Mouse (Mus musculus): ENCODE measurements around the gene Rab5if.
"Not testable (repeated sequence)": the region's sequence is repeated elsewhere in the genome, so short reads cannot be mapped to it uniquely, and the experiment has no call there.

Rab5if gene

DNA sequence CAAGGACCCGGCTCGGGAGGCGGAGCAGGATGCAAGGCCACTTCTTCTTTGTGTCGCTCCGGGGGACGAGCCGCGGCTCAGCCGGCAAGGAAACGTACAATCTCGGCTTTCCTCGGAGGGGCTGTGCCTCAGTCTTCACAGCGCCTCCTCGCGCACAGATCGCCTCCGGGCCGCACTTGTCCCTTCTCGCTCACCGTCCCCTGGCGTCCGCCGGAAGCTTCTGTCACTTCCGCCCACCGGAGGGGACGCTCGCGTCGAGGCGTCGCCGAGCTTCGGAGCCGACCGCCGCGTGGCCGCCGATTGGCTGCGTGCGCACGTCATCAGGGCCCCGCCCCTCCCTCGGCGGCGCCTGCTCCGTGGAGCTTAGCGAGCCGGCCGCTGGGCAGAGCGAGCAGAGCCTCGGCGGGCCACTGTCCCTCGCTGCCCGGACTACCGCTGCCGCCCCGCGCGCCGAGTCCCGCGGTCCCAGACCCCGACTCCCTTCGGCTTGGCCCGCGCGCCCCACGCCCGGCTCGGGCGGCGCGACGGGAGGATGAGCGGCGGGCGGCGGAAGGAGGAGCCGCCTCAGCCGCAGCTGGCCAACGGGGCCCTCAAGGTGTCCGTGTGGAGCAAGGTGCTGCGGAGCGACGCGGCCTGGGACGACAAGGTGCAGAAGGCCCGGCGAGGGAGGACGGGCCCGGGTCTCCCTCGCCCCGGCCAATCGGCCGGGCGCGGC lies at the start of gene Rab5if:
Gene Rab5if, plus strand, starts transcription at position 357 of the 715 bp plus-strand sequence.
- DNase-seq (ENCODE audit: low spot score in 2 of 2) = peak; percentile 94 to 98

DNA sequence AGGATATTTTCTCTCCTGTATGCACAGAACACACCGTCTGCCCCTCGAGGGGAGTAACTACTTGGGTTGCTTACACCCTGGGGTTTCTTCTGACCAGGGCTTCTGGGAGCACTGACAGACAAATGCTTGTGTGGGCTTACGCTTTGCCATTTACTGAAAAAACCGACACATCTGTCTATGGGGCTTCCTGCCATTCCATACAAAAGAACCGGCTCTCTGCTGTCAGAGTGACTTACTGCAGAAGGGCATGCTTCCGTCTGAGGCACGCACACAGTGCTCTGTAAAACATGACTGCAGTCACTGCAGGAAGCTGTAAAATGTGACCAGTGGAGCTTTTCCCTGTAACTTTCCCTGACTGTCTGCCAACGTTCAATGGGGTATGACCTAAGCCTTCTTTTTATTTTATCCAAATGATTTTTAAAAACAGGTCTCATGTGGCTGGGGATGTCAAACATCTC lies 48.6 kb upstream of the Rab5if start:
- DNase-seq (ENCODE audit: low spot score in 2 of 2) = no peak

DNA sequence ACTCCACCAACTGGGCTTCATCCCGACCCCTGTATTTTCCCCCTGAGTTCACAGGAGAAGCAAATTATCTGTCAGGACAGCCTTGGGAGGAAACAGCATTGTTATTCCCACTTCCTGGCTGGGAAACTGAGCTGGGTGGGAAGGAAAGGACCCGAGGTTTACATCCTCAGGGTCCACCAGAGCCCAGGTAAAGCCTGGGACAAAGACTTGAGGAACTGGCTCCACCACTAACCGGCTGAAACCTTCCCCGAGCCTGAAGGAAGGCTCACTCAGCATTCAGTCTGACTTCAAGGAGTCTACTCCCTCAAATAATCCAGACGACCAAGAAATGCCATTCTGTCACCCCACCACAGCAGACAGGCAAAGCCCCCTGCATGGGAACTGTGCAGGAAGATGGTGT lies 48.0 kb upstream of the Rab5if start:
- DNase-seq (ENCODE audit: low spot score in 2 of 2) = no peak

DNA sequence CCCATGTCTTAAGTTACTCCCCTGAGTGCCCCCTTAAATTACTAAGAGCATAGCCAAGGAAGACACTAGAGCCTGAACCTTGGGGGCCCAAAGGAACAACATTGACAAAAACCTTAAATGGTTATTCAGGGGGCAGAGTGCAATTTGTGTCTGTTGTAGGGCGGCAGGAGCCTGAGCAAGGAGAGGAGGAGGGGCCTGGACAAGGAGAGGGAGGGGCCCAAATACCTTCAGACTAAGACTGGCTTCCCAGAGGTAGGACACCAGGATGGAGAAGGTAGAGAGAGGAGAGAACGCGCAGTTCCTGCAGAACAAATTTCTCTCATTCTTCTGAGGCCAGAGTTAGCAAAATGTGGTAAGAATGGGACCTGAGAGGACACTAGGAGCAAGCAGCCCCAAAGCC lies 47.5 kb upstream of the Rab5if start:
- no peak for DNase-seq (ENCODE audit: low spot score in 2 of 2)

DNA sequence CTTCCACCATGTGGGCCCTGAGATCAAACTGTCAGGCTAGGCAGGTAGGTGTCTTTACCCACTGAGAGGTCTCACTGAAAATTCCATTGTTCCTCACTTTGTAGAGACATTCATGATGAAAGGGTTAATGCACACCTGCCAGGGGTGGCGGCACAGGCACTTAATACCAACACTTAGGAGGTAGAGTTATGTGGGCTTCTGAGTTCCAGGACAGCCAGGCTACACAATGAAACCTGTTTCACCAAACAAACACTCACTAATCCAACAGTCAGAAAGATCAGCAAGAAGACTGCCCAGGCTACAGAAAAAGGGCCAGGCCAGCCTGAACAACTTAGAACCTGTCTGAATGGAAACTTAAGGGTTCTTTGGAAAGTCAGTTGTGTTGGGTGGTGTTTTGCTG lies 46.8 kb upstream of the Rab5if start:
- no peak for DNase-seq (ENCODE audit: low spot score in 2 of 2)

DNA sequence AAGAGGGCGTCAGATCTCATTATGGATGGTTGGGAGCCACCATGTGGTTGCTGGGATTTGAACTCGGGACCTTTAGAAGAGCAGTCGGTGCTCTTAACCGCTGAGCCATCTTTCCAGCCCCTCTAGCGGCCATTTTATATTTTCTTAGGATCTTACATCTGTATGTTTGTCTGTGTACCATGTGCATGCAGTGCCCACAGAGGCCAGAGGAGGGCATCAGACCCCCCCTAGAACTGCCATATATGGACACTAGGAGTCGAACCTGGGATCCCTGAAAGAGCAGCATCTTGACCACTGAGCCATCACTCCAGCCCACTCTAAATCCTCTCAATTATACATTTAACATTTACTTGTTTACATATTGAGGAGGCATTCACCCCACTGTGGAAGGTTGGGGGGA lies 37.8 kb upstream of the Rab5if start:
- not testable (repeated sequence) for DNase-seq (ENCODE audit: low spot score in 2 of 2)

DNA sequence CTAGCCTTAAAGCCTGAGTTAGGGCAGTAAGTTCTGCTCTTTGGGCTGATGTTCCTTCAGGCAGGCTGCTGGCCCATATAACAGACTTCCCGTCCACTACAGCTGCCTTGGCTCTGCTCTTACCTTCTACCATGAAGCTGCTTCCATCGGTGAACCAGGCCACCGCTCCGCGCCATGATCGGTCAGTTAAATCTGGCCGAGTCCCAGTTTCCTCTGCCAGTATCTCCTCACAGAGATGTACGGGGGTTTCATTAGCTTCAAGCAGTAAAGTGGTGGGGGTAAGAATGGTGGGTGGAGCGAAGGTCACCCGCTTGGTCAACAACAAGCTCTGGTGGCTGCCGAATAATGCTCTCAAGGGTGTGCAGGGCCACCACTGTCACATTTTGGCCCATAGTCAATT lies 28.6 kb upstream of the Rab5if start:
- DNase-seq (ENCODE audit: low spot score in 2 of 2) = no peak

DNA sequence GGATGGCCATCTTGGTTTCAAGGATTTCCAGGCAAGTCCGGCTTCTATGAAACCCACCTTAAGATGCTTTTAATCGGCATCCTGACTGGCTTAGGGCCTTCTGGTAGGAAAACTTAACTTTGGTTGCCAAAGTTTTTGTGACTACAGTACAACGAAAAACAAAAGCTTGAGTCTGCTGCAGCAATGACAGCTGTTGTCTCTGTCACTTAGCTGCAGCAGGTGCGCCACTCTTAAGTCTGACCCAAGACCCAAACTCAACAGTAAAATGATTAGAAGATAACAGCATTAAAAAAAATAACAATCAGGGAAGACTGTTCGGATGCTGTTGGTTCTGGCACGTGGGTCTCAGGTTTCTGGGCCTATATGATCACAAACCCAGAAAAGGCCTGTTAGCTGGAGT lies 24.1 kb upstream of the Rab5if start:
- DNase-seq (ENCODE audit: low spot score in 2 of 2) = no peak

DNA sequence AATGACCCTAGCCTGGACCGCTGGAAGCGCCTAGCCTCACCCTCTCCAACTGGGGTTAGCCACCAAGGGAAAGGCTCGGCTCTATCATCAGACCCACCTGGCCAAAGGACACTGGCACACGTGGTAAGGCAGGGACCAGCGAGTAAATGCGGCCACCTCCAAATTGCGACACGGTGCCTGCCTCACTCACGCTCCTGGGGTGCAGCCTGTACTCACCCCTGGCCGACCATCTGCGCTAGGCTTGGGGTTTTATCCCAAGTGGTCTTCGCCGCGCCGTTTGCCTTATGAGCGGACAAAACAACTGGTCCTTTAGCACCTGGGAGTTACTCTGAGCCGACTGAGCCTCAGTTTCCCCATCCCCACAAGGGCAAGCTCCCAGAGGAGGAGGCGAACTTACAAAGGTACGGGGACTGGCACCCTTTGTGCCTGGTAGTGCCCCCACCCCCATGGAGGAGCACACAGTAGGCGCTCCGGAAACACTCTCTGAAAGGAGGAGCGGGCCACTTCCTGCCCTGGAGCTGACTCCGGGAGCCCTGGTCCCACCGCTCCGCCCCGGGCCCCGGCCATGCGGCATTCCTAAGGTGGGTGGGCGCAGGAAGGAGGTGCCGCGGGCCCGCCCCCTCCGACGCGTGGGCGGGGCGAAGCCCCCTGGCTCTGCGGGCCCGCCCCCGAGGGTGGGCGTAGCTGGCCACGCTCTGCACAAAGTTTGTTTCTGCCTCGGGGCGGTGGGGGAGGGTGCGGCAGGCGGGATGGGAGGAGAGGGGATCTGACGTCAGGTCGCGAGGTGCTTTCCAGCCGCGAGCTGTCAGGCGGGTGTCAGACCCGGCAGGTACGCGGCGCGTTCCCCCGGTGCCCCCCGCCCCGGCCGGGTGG lies 23.4 kb upstream of the Rab5if start, which contains the start of gene Tgif2:
Gene Tgif2, plus strand, starts transcription at position 689 of the 873 bp plus-strand sequence.
- DNase-seq (ENCODE audit: low spot score in 2 of 2) = peak; percentile 45 to 76

DNA sequence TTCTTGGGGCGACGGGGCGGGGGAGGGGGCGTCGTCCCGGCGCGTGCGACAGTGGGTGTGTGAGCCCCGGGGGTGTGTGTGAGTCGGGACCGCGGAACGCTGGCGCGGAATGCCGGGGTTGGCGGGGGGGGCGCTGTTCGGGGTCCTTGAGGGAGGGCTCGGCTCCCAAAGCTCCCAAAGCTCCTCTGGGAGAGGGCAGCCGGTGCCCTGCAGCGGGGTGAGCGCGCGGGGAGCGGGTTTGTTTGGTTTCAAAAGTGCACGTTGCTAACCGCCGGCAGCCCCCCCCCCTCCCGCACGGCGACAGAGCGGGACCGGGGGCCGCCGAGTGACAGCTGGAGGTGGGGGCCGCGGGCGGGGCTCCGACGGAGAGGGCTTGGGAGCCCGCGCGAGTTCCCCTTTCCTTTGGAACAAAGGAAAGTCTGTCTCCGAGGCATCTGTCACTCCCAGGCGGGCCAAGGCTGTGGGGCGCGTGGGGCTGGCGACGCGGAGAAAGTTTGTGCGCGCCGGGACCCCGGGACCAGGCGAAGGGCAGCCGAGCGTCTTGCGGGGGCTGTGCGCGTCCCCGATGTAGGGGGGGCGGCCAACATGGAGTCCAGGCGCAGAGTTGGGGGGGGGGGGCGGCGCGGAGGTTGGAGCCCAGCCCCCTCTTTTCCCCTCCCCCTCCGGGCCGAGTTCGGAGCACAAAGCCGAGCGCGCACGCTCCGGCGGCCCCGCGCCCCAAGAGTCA lies 22.5 kb upstream of the Rab5if start:
- peak; percentile 28 to 47 for DNase-seq (ENCODE audit: low spot score in 2 of 2)

DNA sequence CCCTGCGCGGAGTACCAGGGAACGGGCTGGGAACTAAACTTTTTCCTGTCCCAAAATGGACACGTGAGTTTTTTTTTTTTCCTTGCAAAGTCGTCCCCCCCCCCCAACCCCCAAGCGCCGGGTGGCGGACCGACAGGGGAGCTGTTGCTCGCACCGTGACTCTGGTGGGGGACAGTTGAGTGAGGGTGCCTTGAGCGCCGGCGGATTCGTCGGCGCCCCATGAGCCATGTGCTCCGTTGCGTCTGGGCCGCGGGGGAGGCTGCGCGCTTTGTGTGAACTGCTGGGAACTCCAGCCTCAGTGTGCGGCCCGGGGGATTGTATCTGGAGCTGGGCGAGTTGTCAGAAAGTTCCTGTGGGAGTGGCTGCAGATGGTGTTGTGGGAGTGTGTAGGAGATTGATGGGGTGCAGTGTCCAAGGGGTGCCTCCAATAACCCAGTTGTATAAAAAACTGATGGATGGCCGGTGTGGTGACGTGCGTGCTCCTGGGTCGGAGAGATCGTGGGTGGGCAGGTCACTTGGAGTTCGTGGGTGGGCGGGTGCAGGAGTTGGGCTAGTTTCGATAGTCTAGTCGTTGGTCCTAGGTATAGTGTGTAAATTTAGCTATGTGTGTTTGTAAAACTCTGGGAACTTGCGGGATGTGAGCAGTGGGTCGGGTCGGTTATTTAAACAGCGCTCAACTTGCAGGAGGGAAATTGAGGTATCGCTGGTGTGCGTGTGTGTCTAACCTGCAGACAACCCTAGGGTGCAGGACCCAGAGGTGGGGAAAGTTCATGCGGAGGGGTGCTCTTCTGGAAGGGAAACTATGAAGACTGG lies 21.7 kb upstream of the Rab5if start:
- DNase-seq (ENCODE audit: low spot score in 2 of 2) = peak; percentile 39 to 62

DNA sequence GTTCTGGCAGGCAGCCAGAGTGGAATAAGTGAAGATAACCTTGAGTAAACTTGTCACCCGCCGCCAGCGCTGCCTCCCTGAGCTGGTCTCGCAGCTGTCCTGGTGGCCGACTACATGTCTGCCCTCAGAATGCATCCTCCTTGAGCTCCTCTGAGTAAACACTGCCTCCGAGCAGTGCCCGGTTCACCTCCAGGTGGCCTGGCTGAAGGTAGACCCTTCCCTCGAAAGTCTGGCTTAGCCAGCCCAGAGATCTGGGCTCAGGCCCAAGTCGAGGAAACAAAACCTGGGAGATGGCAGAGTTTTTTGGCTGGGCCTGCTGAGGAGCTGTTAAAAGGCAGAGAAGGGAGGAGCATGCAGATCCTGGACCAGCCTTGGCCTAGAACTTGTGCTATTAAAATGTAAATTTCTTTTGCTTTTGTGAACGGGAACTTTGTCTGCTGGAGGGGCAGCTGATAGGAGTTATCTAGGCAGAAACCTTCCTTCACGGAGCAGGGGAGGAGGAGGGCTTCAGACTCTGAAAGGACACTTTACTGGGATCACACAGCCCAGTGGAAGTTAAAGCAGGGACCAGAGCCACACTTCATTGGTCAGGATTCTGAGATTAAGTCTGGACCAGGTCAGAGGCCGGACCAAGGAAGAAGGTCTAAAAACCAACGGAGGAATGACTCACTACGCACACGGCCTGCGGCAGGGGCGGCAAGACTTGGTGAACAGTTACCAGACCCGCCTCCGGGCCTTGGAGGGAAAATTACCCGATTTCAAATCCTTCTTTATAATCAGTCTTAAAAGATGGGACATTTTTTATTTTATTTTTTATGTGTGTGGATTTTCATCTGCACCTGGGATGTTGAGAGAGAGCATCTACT lies 20.9 kb upstream of the Rab5if start:
- peak in 1 of 2 experiments; percentile 68 for DNase-seq (ENCODE audit: low spot score in 2 of 2)

DNA sequence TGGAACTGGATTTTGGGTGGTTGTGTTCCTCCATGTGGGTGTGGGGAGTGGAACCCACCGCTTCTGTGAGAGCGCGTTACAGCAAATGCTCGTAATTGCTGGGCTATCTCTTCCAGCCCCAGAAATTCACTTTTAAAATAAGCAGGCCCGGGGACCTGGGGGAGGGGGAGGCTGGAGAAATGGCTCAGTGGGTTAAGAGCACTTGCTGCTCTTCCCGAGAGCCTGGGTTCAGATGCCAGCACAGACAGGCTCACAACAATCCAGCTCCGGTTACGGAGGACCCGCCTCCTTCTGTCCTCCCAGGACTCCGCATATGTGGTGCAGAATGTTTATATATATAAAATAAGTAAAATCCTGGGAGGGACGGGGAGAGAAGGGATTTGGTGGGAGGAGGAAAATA lies 20.2 kb upstream of the Rab5if start:
- no peak for DNase-seq (ENCODE audit: low spot score in 2 of 2)

DNA sequence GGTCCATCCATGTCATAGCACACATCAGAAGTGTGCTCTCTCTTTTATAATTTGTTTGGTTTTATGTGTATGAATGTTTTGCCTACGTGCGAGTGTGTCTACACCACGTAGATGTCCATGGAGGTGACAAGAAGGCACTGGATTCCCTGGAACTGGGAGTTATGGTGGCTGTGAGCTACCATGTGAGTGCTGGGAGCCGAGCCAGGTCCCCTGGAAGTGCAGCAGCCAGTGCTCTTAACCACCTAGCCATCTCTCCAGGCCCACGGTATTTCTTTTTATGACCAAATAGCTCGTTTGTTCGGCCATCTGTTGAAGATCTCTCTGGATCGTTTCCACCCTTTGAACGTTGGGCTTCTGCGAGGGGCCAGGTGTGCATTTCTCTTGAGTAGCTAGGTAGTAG lies 19.6 kb upstream of the Rab5if start:
- no peak for DNase-seq (ENCODE audit: low spot score in 2 of 2)

DNA sequence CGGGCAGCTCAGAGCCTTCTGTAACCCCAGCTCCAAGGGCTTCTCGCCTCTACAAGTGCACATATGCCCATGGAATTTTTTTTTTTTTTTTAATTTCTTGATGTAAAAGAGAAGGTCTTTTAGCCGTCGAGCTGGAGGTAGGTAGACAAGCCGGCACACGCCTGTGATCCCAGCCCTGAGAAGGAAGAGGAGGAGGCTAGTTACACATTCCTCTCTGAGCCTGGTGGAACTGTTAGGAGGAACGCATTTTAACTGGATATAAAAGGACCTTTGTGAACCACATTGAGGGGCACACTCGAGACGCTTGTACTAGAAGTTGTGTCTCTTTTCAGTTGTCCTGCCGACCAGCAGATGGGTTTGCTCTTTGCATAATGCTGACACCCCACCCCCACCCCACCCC lies 18.2 kb upstream of the Rab5if start:
- no peak for DNase-seq (ENCODE audit: low spot score in 2 of 2)

DNA sequence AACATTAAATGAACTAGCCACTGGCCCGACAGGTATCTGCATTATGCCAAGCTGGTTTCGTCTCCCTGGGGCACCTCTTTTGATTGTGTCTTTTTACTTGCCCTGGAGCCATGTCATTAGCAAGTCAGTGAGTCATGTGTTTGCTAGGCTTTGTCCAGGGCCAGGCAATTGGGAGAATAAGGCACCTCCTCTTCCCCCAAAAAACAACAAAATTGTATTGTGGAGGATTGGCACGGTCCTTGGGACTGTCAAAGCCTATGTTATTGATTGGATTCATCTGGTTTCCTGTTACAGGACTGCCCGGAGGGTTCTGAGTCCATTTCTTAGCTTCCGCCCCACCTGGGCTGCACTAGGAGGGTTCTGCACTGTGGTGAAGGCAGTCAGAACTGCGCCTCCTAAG lies 15.3 kb upstream of the Rab5if start:
- no peak for DNase-seq (ENCODE audit: low spot score in 2 of 2)

DNA sequence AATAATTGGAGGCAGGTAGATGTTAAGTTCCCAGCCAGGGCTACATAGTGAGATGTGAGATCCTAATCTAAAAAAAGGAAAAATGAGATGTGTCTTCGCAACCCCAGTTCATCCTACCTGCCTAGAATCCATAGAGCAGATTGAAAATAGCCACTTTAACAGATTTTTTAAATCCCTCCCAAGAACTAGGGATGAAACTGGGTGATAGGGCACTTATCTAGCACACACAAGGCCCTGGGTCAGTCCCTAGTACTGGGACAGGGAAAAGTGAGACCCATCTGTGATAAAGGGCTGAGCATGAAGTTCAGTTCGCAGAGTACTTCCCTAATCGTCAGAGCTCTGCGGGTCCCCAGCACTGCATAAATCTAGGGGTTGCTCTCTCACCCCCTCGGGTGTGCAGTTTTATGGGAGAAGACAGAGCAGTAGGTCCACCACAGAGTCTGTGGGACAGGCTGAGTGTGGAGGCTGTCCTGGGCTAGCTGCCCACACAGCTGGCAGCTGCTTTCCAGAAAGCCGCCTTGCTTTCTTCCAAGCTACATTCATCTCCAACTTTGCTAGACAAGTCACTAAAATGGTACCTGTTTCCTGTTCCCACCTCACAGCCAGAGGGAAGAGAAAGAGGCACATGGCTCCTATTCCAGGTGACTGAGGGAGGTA lies 14.3 kb upstream of the Rab5if start:
- DNase-seq (ENCODE audit: low spot score in 2 of 2) = no peak

DNA sequence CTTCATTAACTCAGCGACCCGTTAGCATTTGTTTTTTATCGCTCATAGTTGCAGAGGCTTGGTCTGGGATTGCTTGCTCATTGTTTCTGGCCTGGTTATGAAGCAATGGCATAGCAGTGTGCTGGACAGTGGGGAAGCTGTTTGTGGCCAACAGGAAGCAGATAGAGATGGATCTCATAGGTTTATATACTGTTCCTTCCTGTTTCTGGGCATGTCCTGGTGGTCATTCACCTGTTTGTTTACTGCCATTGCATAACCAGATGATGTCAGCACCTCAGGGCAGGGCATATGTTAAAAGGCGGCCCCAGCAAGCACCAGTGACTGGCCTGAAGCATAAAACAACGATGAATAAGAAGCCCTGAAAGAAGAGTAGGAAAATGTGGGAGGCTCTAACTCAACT lies 12.4 kb upstream of the Rab5if start:
- DNase-seq (ENCODE audit: low spot score in 2 of 2) = no peak

DNA sequence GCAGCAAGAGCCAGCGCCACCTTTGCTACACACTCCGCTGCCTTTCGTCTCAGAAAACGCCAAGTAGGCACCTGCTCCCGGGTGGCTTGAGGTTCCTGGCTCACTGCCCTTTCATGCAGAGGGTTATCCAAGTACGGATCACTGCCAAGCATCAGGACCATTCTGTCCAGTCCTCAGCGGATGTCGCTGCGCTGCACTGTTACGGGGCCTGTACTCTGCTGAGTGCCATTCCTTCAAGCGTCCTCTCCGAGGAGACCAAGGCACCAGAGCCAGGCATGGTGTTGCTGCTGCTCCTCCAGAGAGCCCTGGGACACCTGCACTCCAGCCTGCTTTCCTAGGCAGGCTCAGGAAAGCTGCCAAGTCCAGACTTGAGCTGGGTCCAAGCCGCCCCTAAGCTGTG lies 9.3 kb upstream of the Rab5if start:
- not testable (repeated sequence) for DNase-seq (ENCODE audit: low spot score in 2 of 2)
